Mouse (Mus musculus) cerebellum, postnatal 25 days (tissue): ENCODE measurements around the gene Nkx6-1.

Experiments
- DNase-seq, 2 experiments: peaks; one replicate each; pipeline ENCODE4 v3.0.0; 2021; ENCODE audit warnings: mixed read lengths in 2 of 2

Nkx6-1 gene

DNA sequence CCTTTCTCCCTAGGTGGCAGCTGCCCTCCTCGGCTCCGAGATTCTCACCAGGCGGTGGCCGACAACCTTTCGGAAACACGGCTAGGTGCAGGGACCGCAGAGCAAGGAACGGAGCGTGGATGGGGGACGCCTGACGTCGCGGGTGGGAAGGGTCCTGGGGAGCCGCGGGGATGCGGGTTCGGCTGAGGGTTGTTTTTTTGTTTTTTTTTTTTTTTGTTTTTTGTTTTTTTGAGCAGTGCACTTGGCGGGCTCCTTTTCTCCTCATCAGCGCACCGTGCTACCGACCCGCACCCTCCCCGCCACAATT lies 5.9 kb downstream of the Nkx6-1 start:
- DNase-seq = no peak

- peak in 1 of 2 experiments; percentile 33 for DNase-seq
These were observed 6.4 kb downstream of the Nkx6-1 start for GRCm38 (mm10) chr5:101658188-101658983.

- no peak for DNase-seq
These were observed 7.1 kb downstream of the Nkx6-1 start for GRCm38 (mm10) chr5:101657698-101658097.

GRCm38 (mm10) chr5:101656107-101656506 lies 8.7 kb downstream of the Nkx6-1 start:
- DNase-seq = no peak

DNA sequence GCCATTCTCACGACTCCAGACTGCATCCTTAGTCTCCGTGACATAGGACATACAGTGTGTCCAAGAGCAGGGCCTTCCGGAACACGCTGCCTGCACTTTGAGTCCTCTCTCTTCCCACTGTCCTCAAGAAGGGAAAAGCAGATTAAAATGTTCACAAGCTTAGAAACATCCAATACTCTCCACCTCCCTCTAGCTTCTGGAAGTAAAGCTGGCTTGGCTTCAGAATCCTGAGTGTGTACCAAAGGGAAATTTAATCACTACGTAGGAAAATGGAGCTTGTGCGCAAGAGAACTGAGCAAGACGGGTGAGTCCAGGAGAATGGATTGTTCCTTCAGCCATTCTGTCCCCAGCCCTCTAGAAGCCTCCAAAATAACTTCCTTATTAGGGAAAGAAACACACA lies 9.4 kb downstream of the Nkx6-1 start:
- DNase-seq = no peak

GRCm38 (mm10) chr5:101647726-101648686 lies 16.8 kb downstream of the Nkx6-1 start:
- DNase-seq = no peak

- DNase-seq = no peak
These were observed 17.7 kb downstream of the Nkx6-1 start for GRCm38 (mm10) chr5:101646961-101647575.

DNA sequence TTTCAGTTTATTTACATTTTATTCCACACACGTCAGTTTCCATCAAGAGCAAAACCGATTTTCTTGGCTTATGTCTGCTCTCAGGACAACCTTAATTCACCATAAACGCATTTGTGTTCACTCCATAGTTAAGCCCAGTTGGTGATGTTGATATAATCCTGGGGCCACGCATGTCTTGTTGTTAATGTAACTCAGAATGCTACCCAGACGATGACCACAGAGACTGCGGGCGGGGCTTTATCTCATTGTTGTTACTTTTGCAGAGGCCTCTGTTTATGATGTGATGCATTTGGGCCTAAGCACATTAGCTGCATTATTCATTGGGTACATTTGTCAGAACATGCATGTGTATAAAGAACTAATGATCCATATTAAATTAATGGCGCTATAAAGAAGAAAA lies 19.7 kb downstream of the Nkx6-1 start:
- DNase-seq = no peak

GRCm38 (mm10) chr5:101638101-101638500 lies 26.7 kb downstream of the Nkx6-1 start:
- DNase-seq = no peak
